Mouse (Mus musculus) R1 (cell line): ENCODE measurements around the gene Zmynd11.
"Not testable (repeated sequence)": the region's sequence is repeated elsewhere in the genome, so short reads cannot be mapped to it uniquely, and the experiment has no call there.

ENCODE experiments used
- DNase-seq: peaks from one replicate; pipeline ENCODE4 v3.0.0-alpha.2; 2018; ENCODE audit warnings: low read depth, low spot score

Gene Zmynd11

DNA sequence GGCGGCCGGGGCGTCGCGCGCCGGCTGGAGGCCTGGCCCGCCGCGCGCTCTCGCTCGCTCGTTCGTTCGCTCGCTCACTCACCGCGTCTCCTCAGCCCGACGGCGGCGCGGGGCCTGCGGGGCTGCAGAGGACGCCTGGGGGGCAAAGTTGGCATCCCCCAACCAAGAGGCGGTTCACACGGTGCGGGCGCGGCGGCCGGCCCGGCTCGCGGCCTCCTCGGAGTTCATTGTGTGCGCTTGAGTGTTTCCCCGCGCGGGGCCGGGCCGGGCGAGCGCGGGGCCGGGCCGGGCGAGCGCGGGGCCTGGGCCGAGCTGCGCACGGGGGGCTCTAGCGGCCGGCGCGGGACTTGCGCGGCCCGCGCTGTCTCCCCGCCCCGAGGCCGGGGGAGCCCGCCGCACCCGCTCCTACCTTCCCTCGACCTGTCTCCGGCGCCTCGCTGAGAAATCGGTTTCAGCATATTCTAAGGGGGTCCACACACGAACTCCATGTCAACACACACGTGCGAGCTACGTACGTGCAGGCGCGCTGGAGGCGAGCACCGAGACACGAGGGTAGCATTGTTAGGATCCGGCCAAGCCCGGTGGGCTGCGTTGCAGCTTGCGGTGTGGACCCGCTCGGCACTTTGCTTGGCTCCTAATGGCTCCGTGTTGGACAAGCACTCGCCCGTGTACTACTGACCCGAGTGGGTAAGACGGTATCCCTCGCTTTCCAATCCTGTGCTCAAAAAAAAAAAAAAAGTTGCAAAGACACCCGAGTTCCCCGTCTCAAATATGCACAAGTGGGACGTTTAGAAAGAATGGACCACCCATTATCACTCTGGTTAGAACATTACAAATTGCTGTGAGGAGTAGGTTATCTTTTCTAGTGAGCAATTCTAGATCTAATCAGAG lies at the start of gene Zmynd11:
Gene Zmynd11 (minus strand): TSS at position 685 of the 891 bp plus-strand sequence.
- DNase-seq: peak; percentile 58

DNA sequence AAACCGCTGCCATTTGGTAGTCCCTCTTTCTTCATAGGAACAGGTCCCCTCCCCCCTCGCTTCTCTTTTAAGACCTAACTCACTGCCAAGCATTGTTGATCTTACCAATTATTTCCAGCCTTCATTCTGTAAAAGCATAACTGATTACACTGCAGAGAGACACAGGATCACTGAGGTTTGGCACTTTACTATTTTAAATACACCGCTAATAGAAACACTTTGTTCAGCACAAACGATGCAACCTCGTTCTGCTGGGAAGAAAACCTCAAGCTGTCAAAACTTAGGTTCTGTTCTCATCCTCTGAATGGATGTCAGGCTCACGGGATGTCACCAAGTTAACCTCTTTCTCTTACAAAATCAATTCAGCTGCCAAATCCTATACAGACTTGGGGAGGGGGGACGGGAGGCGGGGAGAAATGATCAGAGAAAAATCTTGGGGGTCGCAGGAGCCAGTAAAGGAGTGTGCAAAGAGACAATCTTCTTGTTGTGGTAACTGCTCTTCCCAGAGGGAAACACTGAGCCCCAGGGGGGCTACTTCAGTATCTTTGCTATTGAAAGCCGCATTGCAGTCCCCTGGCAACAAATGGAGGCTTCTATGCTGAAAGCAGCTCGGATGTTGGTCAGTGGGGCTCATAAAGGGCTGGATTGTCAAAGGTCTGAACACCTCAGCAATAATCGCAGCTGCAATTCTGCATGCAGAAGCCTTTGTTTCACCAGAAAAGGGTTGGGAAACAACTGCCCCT lies 30.9 kb upstream of the Zmynd11 start:
- peak; percentile 67 for DNase-seq

DNA sequence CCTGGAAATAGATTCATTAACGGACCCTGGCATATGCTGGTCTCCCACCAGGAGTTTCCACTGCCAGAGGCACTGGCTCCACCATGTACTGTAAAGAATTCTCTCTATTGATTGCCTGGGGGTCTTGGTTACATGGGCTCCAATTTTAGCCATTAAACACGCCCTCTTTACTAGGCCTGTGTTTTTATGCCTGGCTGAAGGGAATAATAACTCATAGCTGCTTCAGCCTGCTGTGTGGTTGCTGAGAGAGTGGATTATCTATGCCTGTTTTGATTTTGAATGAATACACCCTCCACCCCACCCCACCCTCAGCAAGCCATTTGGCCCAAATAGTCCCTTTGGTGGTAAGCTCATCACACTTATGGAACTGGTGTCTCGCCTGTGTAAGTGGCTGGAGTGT lies 20.9 kb upstream of the Zmynd11 start:
- DNase-seq: no peak

DNA sequence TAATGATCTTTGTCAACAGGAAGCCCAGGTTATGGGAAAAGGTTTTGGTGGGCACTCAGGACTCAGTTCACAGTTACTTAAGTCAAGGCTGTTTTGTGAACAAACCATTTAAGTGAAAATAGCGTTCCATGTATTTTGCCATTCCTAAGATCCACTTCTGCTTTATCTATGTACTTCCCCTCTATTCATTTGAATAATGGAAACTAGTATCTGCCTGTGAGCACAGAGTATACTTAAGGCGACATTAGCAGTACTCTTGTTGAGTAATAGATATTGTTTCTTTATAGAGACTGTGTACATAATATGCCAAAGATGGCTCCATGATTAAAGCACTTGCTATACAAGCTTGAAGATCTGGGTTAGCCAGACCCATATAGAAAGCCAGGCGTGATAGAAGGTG lies 18.6 kb upstream of the Zmynd11 start:
- DNase-seq: no peak

DNA sequence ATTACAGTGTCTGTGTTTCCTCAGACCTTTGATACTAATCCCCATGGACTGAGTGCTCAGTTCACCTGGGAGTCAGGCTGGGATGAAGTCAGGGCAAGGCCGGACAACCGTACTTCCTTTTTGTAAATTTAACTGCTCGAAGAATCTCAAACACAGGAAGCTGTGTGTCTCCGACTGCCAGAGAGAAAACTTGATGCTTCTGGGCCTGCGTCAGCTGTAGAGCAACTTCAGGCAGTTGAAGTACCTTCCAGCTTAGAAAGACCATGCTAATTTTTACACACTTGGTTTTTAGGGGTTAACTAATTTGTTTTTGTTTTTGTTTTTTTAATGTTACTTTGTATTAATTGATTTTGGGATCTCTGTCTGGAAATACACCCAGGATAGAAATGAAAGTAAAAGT lies 10.8 kb upstream of the Zmynd11 start:
- no peak for DNase-seq

GRCm38 (mm10) chr13:9774077-9774476 lies 8.9 kb upstream of the Zmynd11 start:
- DNase-seq: no peak

- no peak for DNase-seq
Observed at GRCm38 (mm10) chr13:9767279-9767678, 2.1 kb upstream of the Zmynd11 start.

DNA sequence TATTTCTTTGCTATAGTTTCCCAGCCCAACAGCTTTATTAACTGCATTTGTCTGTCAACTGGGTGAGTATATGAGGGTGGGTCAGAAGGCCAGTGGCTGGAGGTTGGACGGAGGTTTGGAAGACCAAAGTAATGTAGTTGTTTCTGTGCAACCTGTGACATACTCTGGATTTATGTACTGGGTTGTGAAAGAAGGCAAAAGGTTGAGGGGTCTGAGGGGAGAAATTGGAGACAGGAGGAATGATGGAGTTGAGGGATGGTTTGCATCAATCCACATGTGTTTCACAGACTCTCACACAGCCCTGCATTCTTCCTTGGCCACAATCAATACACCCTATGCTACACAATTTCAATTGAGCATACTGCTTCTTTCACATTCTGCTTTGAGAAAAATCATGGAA lies 1.4 kb upstream of the Zmynd11 start:
- DNase-seq: no peak

DNA sequence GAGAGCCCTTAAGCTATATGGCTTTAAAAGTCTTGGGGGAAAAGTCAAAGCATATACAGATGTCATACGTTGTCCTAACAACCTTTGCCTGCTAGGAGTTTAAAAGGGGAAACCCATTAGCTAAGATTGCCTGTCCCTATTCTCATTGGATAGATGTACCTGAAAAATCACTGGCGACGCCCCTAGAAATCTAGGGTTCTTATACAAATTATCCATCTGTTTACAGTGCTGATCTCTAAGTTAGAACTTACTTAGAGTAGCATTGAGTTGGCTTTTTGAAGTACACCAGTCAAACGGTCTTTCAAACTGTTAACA lies 364 bp upstream of the Zmynd11 start:
- DNase-seq: peak; percentile 20

GRCm38 (mm10) chr13:9763828-9764645 lies 1.1 kb downstream of the Zmynd11 start:
- DNase-seq: peak; percentile 60

DNA sequence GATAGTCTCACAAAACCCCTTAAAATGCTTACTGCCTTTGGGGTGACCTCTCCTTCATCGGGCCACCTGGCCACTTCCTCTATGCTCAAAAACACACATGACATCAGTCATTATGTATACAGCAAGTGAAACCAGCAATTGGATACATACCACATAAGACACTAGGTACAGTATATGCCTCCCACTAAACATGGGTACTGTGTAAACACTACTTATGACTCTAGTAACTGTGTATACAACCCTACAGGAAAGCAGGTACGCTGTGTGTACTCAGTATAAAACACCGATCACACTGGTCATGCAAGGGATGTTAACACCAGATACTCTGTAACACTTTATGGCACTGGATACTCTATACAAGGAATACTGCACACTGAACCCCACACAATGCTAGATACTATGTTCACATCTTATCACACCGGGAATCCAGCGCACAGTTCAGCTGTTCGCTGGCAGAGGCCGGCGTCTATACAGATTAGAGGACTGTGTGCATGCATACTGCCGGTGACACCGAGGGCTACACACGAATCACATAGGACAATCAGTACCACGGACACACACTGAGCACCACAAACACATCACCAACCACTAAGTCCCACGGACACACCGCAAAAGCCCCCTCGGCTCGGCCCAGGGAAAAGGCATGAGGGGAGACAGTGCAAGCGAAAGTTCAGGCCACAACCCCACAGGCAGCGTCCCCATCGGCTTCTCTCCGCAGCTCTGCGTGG lies 1.9 kb downstream of the Zmynd11 start:
- no peak for DNase-seq

GRCm38 (mm10) chr13:9760057-9760456 lies 5.1 kb downstream of the Zmynd11 start:
- peak; percentile 23 for DNase-seq

DNA sequence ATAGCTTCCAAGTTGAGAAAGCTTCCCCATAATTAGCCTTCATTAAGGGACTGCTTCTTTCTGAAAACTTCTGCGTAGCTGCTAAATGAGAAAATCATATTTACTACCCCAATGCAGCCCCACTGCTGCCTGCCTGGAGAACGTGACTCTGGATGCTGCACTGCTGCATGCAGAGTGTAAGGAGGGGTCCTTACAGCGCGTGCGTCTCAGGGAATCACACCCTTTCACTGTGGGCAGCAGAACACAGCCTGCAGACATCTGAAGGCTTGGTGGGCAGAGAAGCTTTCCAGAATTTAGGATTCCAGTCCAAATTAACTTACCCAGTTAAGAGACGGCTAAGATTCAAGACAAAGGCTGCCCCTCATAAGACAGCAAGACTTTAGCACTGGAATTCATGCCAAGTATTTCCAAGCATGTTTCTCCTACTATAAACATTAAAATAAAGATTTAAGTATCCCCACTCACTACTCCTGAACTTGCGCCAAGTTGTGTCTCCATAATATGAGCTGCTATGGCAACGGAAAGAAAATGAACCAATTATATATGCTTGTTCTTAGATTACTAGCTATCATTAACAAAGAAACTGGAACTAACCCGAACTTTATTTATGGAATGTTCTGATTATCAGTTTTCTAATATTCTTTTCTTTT lies 7.2 kb downstream of the Zmynd11 start:
- no peak for DNase-seq

DNA sequence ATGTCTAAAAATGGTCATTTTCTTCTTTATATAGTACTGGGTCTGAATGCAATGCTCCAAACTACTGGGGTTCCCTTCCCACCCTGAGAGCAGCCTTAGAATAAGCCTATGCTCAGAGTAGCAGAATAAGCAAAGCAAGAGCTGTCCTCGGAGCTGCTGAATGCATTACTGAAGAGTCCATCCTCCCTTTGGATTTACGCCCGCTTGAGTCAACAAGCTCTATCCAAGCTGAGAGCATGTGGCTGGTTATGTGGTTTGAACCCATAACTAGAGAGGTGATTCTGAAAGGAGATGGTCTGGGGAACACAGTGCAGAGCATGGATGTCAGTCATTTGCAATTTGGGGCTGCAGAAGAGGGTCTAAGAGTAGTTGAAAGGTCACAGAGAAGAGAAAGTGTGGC lies 11.4 kb downstream of the Zmynd11 start:
- no peak for DNase-seq

- DNase-seq: no peak
Observed at GRCm38 (mm10) chr13:9750320-9750719, 14.8 kb downstream of the Zmynd11 start.

DNA sequence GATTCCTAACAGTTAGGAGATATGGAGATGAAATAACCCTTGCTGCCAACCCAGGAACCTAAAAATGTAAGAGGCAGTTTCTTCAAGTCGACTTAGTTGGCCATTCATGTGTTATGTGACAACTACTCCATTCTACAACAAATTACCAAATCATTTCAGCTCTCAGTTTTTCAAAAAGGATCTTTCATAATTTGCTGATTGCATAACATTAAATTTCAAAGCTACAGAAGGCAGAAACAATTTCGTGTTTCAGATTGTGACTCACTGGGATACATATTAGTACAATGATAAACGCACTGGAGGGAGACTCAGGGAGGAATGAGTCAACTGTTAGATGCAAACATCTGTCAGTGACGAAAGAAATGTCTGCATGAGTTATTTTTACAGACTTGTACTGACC lies 15.3 kb downstream of the Zmynd11 start:
- DNase-seq: no peak

GRCm38 (mm10) chr13:9738190-9738589 lies 26.9 kb downstream of the Zmynd11 start:
- DNase-seq: no peak

GRCm38 (mm10) chr13:9737024-9737423 lies 28.1 kb downstream of the Zmynd11 start:
- DNase-seq: no peak

DNA sequence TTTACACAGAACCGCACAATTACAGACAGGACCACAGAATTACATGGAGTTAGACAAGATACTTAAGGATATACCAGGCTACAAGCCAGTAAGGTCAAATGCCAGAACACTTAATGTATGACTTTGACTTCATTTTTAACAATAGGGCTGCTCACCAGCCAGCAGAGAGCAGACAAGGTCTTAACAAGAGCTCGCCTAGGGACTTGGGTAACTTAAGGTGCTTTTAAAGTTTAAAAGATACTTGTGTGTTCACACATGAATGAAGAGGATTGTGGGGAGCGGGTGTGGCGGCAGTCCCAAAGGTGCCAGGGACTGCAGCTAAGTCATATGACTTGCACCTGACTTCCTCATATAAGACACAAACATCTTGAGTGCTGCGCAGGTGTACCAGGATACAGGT lies 32.9 kb downstream of the Zmynd11 start:
- not testable (repeated sequence) for DNase-seq

DNA sequence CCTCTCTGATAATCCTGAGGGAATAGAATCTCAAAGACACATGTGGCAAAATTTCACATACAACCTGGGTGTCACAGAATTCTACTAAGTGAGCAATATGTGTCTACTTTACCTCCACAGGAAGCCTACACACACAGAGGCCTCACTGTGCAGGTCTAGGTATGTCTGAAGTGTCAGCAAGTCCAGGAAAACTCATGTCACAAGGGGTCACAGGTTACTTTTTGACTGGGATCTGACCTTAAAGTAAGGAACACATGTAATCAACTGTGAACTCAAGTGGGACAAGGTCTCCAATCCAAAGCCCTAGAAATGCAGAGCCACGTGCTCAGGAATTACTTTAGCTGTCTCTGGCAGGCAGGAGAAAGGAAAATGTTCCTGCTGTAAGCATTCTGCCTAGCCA lies 36.1 kb downstream of the Zmynd11 start:
- no peak for DNase-seq

DNA sequence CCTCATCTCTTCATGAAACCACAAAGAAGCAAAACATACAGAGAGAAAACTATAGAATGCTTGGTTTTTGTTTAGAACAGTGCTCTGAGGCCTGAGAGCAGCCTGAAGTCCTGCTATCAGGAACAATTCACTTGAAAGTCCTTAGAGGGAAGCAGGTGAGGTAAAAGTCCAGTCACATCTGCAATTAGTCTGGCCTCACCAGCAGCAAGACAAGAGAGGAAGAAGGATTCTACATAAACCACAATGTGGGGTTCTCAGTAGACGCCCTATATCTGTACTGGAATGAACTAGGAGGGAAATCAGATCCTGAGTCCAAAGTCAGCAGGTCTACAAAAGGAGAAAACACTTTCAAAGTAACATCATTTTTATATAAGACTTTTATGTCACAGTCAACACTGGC lies 49.9 kb downstream of the Zmynd11 start:
- no peak for DNase-seq
